Mouse (Mus musculus) hindbrain, embryonic 14.5 days (tissue): ENCODE results near the gene Pxylp1. TPM values are rescaled to one million over a fixed set of nuclear protein-coding genes. Genes with fewer than 3 reads are reported as not detected.

Experiments
- ATAC-seq: fragments of 200-750 bp; cut with Nextera tagmentation; 2 replicates; pipeline ENCODE4 v1.8.0; 2017; ENCODE audit warnings: moderate number of reproducible peaks, mild to moderate bottlenecking, moderate TSS enrichment, moderate library complexity; ENCODE audit not compliant: low FRiP score
- DNase-seq: peaks from one replicate; pipeline ENCODE4 v3.0.0-alpha.2; 2015; ENCODE audit warnings: low spot score
- H3K27ac ChIP-seq: fragments of 300-500 bp; sonication (generic); 2 replicates; pipeline ENCODE4 v1.5.1; 2014; ENCODE audit warnings: mild to moderate bottlenecking, moderate library complexity
- H3K27me3 ChIP-seq: fragments of 300-500 bp; sonication (generic); 2 replicates; pipeline ENCODE4 v1.6.1; 2014; ENCODE audit warnings: mild to moderate bottlenecking, low read length, mixed read lengths; ENCODE audit not compliant: control insufficient read depth, insufficient read depth
- H3K36me3 ChIP-seq: fragments of 300-500 bp; sonication (generic); replicated peaks from 2 replicates; pipeline ENCODE4 v1.6.1; 2014; ENCODE audit not compliant: control insufficient read depth, insufficient read depth
- H3K4me1 ChIP-seq: fragments of 300-500 bp; sonication (generic); replicated peaks from 2 replicates; pipeline ENCODE4 v1.6.1; 2014; ENCODE audit warnings: antibody characterized with exemption, low read length, mixed read lengths; ENCODE audit not compliant: control insufficient read depth, insufficient read depth
- H3K4me2 ChIP-seq: fragments of 300-500 bp; sonication (generic); replicated peaks from 2 replicates; pipeline ENCODE4 v1.6.1; 2014; ENCODE audit warnings: mild to moderate bottlenecking, moderate library complexity
- H3K4me3 ChIP-seq: fragments of 300-500 bp; sonication (generic); replicated peaks from 2 replicates; pipeline ENCODE4 v1.5.1; 2014; ENCODE audit warnings: mild to moderate bottlenecking, low read length
- H3K9ac ChIP-seq: fragments of 300-500 bp; sonication (generic); 2 replicates; pipeline ENCODE4 v1.6.1; 2014
- H3K9me3 ChIP-seq: fragments of 300-500 bp; sonication (generic); 2 replicates; pipeline ENCODE4 v1.6.1; 2016; ENCODE audit warnings: low read length; ENCODE audit not compliant: control insufficient read depth
- WGBS: fragments of 180-500 bp; shearing (Covaris S2); extraction: QIAGEN DNeasy Blood & Tissue Kit; methylation state at CpG from one replicate; pipeline ENCODE4 v1.1.7; 2014; 5-methylcytosine and 5-hydroxymethylcytosine counted together
- polyA plus RNA-seq: library from polyadenylated mRNA; unstranded; fragments of >200 nt; fragmentation: Nextera tagmentation; extraction: Ambion mirVana; gene quantifications from 2 replicates; pipeline ENCODE4 v1.2.1, GENCODE M21; 2014

Gene Pxylp1
- polyA plus RNA-seq, 1 experiment from 2014 or later = 34.6 TPM

- Histone ChIP-seq H3K27me3 (no peaks in the 10 kb centered on the region), H3K27ac (no peak overlapping the region), H3K4me3 (no peak overlapping the region), H3K9ac (no peak overlapping the region), H3K4me1 (peaks cover 10% of the 10 kb centered on the region; the same call in 1 of the 2 replicates), H3K4me2 (no peak overlapping the region), H3K36me3 (no peaks in the 10 kb centered on the region), H3K9me3 (no peaks in the 10 kb centered on the region)
- DNase-seq (no peak), ATAC-seq (no peak)
- WGBS = 34% methylated on average over 7 of the region's 7 CpGs
Measured at GRCm38 (mm10) chr9:96867165-96867564, 25.3 kb downstream of the Pxylp1 start.

GRCm38 (mm10) chr9:96866196-96866595 lies 26.3 kb downstream of the Pxylp1 start:
- Histone ChIP-seq H3K36me3 (no peaks in the 10 kb centered on the region), H3K9ac (no peak overlapping the region), H3K4me2 (no peak overlapping the region), H3K27me3 (no peaks in the 10 kb centered on the region), H3K27ac (0 out of 2 replicates have a peak overlapping the region, but pooled peaks have one; percentile 38), H3K4me3 (no peak overlapping the region), H3K9me3 (no peaks in the 10 kb centered on the region), H3K4me1 (peaks cover 14% of the 10 kb centered on the region)
- ATAC-seq (no peak), DNase-seq (no peak)
- 100% methylated on average over 5 of the region's 5 CpGs for WGBS

GRCm38 (mm10) chr9:96865473-96866050 lies 26.9 kb downstream of the Pxylp1 start:
- DNase-seq = no peak
- H3K27ac ChIP-seq = peak overlapping the region; percentile 38; the same call in 1 of the 2 replicates
- WGBS = 61% methylated on average over 16 of the region's 16 CpGs
- no peaks in the 10 kb centered on the region for H3K27me3 ChIP-seq
- peaks cover 17% of the 10 kb centered on the region for H3K4me1 ChIP-seq
- no peaks in the 10 kb centered on the region for H3K9me3 ChIP-seq
- peak; percentile 52; the same call in 1 of the 2 replicates for ATAC-seq
- no peaks in the 10 kb centered on the region for H3K36me3 ChIP-seq
- H3K9ac ChIP-seq = no peak overlapping the region
- H3K4me3 ChIP-seq = no peak overlapping the region
- no peak overlapping the region for H3K4me2 ChIP-seq

GRCm38 (mm10) chr9:96863539-96863938 lies 28.9 kb downstream of the Pxylp1 start:
- H3K36me3 ChIP-seq = no peaks in the 10 kb centered on the region
- H3K9me3 ChIP-seq = no peaks in the 10 kb centered on the region
- 70% methylated on average over 3 of the region's 3 CpGs for WGBS
- no peak overlapping the region for H3K4me3 ChIP-seq
- H3K4me2 ChIP-seq = no peak overlapping the region
- no peak for DNase-seq
- peaks cover 17% of the 10 kb centered on the region for H3K4me1 ChIP-seq
- H3K27me3 ChIP-seq = no peaks in the 10 kb centered on the region
- ATAC-seq = no peak
- no peak overlapping the region for H3K9ac ChIP-seq
- H3K27ac ChIP-seq = no peak overlapping the region

GRCm38 (mm10) chr9:96862836-96863235 lies 29.6 kb downstream of the Pxylp1 start:
- H3K36me3 ChIP-seq = no peaks in the 10 kb centered on the region
- H3K27ac ChIP-seq = no peak overlapping the region
- peaks cover 17% of the 10 kb centered on the region for H3K4me1 ChIP-seq
- no peaks in the 10 kb centered on the region for H3K9me3 ChIP-seq
- no peak overlapping the region for H3K4me2 ChIP-seq
- no peak overlapping the region for H3K9ac ChIP-seq
- no peak for ATAC-seq
- no peaks in the 10 kb centered on the region for H3K27me3 ChIP-seq
- WGBS = 82% methylated on average over 4 of the region's 4 CpGs
- no peak for DNase-seq
- H3K4me3 ChIP-seq = no peak overlapping the region

- 89% methylated on average over 10 of the region's 10 CpGs for WGBS
- Histone ChIP-seq H3K27ac (peak overlapping the region; percentile 46; the same call in 1 of the 2 replicates), H3K27me3 (no peaks in the 10 kb centered on the region), H3K9ac (no peak overlapping the region), H3K36me3 (no peaks in the 10 kb centered on the region), H3K4me3 (no peak overlapping the region), H3K9me3 (no peaks in the 10 kb centered on the region), H3K4me1 (peaks cover 13% of the 10 kb centered on the region), H3K4me2 (no peak overlapping the region)
- ATAC-seq = no peak
- no peak for DNase-seq
Measured at GRCm38 (mm10) chr9:96861092-96861487, 31.4 kb downstream of the Pxylp1 start.

- Histone ChIP-seq H3K4me1 (peaks cover 10% of the 10 kb centered on the region), H3K9me3 (no peaks in the 10 kb centered on the region), H3K27ac (0 out of 2 replicates have a peak overlapping the region, but pooled peaks have one; percentile 46), H3K27me3 (no peaks in the 10 kb centered on the region), H3K4me3 (no peak overlapping the region), H3K4me2 (no peak overlapping the region), H3K36me3 (no peaks in the 10 kb centered on the region), H3K9ac (no peak overlapping the region)
- DNase-seq (no peak), ATAC-seq (no peak)
- 91% methylated on average over 5 of the region's 5 CpGs for WGBS
Measured at GRCm38 (mm10) chr9:96860380-96861091, 31.9 kb downstream of the Pxylp1 start.

- no peak overlapping the region for H3K4me3 ChIP-seq
- H3K36me3 ChIP-seq = no peaks in the 10 kb centered on the region
- no peak overlapping the region for H3K27ac ChIP-seq
- no peak overlapping the region for H3K9ac ChIP-seq
- H3K4me2 ChIP-seq = no peak overlapping the region
- H3K27me3 ChIP-seq = no peaks in the 10 kb centered on the region
- H3K9me3 ChIP-seq = no peaks in the 10 kb centered on the region
- peaks cover 7% of the 10 kb centered on the region for H3K4me1 ChIP-seq
- DNase-seq (no peak), ATAC-seq (no peak)
- 27% methylated on average over 2 of the region's 2 CpGs for WGBS
Measured at GRCm38 (mm10) chr9:96859027-96859426, 33.4 kb downstream of the Pxylp1 start.

- H3K9ac ChIP-seq = no peak overlapping the region
- WGBS = 88% methylated on average over 4 of the region's 4 CpGs
- H3K27me3 ChIP-seq = no peaks in the 10 kb centered on the region
- ATAC-seq (no peak), DNase-seq (no peak)
- H3K27ac ChIP-seq = no peak overlapping the region
- H3K4me2 ChIP-seq = no peak overlapping the region
- peaks cover 7% of the 10 kb centered on the region for H3K4me1 ChIP-seq
- no peak overlapping the region for H3K4me3 ChIP-seq
- H3K9me3 ChIP-seq = no peaks in the 10 kb centered on the region
- H3K36me3 ChIP-seq = no peaks in the 10 kb centered on the region
Measured at GRCm38 (mm10) chr9:96857838-96858237, 34.6 kb downstream of the Pxylp1 start.
